Mouse (Mus musculus) spleen, adult 12 weeks (tissue): ENCODE results near the gene Pfkp.

ENCODE experiments used
- DNase-seq: peaks from one replicate; pipeline ENCODE4 v3.0.0; 2022; ENCODE audit warnings: low spot score

Pfkp gene

GRCm38 (mm10) chr13:6602786-6603409, 45.7 kb downstream of the Pfkp start:
- no peak for DNase-seq

GRCm38 (mm10) chr13:6601676-6602075, 46.9 kb downstream of the Pfkp start:
- DNase-seq, result no peak

GRCm38 (mm10) chr13:6600626-6601025, 48.0 kb downstream of the Pfkp start:
- no peak for DNase-seq

GRCm38 (mm10) chr13:6597801-6598200, 50.8 kb downstream of the Pfkp start:
- no peak for DNase-seq

GRCm38 (mm10) chr13:6595403-6595802, 53.2 kb downstream of the Pfkp start:
- no peak for DNase-seq

GRCm38 (mm10) chr13:6590846-6591245, 57.7 kb downstream of the Pfkp start:
- no peak for DNase-seq

GRCm38 (mm10) chr13:6586009-6586408, 62.6 kb downstream of the Pfkp start:
- no peak for DNase-seq

- no peak for DNase-seq
Observed at GRCm38 (mm10) chr13:6583499-6584125, 65.0 kb downstream of the Pfkp start.

- no peak for DNase-seq
Observed at GRCm38 (mm10) chr13:6575920-6576509, 72.6 kb downstream of the Pfkp start.

- no peak for DNase-seq
Observed at GRCm38 (mm10) chr13:6565571-6565970, 83.0 kb downstream of the Pfkp start.

- no peak for DNase-seq
Observed at GRCm38 (mm10) chr13:6562409-6562808, 86.2 kb downstream of the Pfkp start.

GRCm38 (mm10) chr13:6557771-6558170, 90.8 kb downstream of the Pfkp start:
- no peak for DNase-seq

- no peak for DNase-seq
Observed at GRCm38 (mm10) chr13:6555656-6556055, 92.9 kb downstream of the Pfkp start.

GRCm38 (mm10) chr13:6553708-6554107, 94.9 kb downstream of the Pfkp start:
- DNase-seq, result no peak

- DNase-seq, result no peak
Observed at GRCm38 (mm10) chr13:6535287-6535932, 113.2 kb downstream of the Pfkp start.

- no peak for DNase-seq
Observed at GRCm38 (mm10) chr13:6532683-6533082, 115.9 kb downstream of the Pfkp start.
